Mouse (Mus musculus) cerebellum, adult 2 months (tissue): ENCODE results near the gene Ang4. TPM values are rescaled to one million over a fixed set of nuclear protein-coding genes. Genes with fewer than 3 reads are reported as not detected.
A peak's percentile ranks its signal among the peaks of the same experiment; 100 is the strongest.

Source experiments
- DNase-seq, 2 experiments: peaks; one replicate each; pipeline ENCODE4 v3.0.0; 2021
- H3K27ac ChIP-seq: fragments of 200-500 bp; 2 replicates; pipeline ENCODE4 v1.5.1; 2012; ENCODE audit warnings: low read length, control low read depth, inconsistent platforms; ENCODE audit not compliant: insufficient read depth
- H3K27me3 ChIP-seq: fragments of 200-500 bp; 2 replicates; pipeline ENCODE4 v1.6.1; 2012; ENCODE audit warnings: inconsistent platforms, mild to moderate bottlenecking, low read length, moderate library complexity; ENCODE audit not compliant: control insufficient read depth, insufficient read depth
- H3K4me1 ChIP-seq: fragments of 200-500 bp; 2 replicates; pipeline ENCODE4 v1.6.1; 2011; ENCODE audit warnings: low read length; ENCODE audit not compliant: control insufficient read depth, insufficient read depth
- H3K4me3 ChIP-seq: fragments of 200-500 bp; replicated peaks from 2 replicates; pipeline ENCODE3; 2011; ENCODE audit warnings: mild to moderate bottlenecking, low read depth, low read length, control low read depth; ENCODE audit not compliant: insufficient read depth
- CTCF ChIP-seq: fragments of 200-500 bp; IDR thresholded peaks from 2 replicates; pipeline ENCODE4 v1.5.1; 2011; ENCODE audit warnings: low read depth, mild to moderate bottlenecking, control low read depth, low read length, moderate library complexity, borderline replicate concordance; ENCODE audit not compliant: insufficient read depth
- POLR2A ChIP-seq: fragments of 200-500 bp; IDR thresholded peaks from 2 replicates; pipeline ENCODE4 v1.6.1; 2011; ENCODE audit warnings: low read length, control low read depth, borderline replicate concordance; ENCODE audit not compliant: insufficient read depth
- WGBS: fragments of 180-500 bp; shearing (Covaris S2); methylation state at CpG from one replicate; pipeline ENCODE4 v1.1.7; 2018; 5-methylcytosine and 5-hydroxymethylcytosine counted together
- polyA plus RNA-seq: library from polyadenylated mRNA; depleted of rRNA; stranded (reverse); fragments of >200 nt; gene quantifications from 2 replicates; pipeline ENCODE4 v1.2.3, GENCODE M21; 2012; rRNA removed

Gene Ang4
- polyA plus RNA-seq = not detected in 2 replicates

DNA sequence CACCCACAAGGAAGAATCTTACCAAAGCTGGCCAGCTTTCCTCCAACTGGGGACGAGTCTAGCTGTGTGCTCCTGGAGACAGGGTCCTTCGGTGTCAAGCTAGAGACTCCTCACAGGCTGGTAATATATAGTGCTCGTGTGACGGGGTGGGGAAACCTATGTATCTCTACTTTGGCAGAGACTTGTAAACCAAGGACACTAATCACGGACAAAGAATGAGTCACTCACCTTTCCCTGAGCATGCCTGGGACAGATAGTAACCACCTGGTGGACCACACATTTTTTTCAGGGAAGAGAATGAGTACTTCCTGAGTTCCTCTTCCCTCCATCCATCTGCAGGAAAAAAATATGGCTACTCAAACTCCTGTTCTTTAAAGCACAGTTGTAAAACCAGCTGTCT is at the start of gene Ang4:
Ang4 (minus strand) TSS at position 101 of the 400 bp plus-strand sequence.
- TF ChIP-seq CTCF (no peak), POLR2A (no peak)
- Histone ChIP-seq H3K27me3 (no peaks in the 10 kb centered on the region), H3K27ac (no peak within 1 kb of the TSS), H3K4me1 (no peaks in the 10 kb centered on the region), H3K4me3 (no peak within 1 kb of the TSS)
- DNase-seq = no peak
- 82% methylated on average over 5 of the region's 5 CpGs for WGBS

DNA sequence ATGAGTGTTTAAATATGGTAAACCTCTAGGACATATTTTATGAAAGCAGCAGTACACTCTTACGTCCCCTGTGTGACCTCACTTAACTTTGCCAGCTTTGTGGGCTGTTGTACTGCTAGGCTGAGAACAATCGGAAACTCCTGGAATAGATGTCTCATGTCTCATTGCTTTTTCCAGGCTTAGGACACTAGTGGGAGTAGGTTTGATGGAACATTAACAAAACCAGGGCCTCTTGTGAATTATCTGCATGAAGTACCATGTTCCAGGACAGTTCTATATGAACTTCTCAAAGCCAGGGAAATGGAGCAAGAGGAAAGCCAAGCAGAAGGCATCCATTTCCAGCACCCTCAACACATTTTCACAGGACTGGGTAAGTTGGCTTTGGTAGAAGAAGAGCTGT is 26.4 kb upstream of the Ang4 start, which contains the start of gene AY358078:
AY358078 (plus strand) TSS at position 301 of the 400 bp plus-strand sequence.
- no peak within 1 kb of the TSS for H3K27ac ChIP-seq
- WGBS = 85% methylated on average over 2 of the region's 2 CpGs
- TF ChIP-seq CTCF (no peak), POLR2A (no peak)
- H3K27me3 ChIP-seq = no peaks in the 10 kb centered on the region
- DNase-seq = no peak
- no peak within 1 kb of the TSS for H3K4me3 ChIP-seq
- H3K4me1 ChIP-seq = no peaks in the 10 kb centered on the region

DNA sequence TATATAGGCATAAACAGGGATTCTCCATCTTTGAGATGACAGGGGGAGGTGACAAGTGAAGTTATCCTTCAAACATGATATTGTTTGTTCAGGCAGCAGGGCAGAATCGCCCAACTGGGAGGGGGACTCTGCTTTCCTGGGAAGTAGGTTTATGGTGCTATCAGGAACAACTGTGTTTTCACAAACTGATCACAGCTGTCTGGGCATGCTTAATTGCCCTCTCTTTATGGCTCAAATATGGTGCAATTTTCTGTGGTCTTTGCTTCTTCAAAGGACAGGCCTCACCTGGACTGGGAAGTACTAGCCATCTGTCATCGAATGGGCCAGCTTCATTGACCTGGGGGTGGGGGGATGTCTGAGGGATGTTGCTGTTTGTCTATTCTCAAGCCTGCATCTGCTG is 20.7 kb upstream of the Ang4 start:
- WGBS = 55% methylated on average over 2 of the region's 2 CpGs
- no peaks in the 10 kb centered on the region for H3K27me3 ChIP-seq
- no peak overlapping the region for H3K27ac ChIP-seq
- H3K4me1 ChIP-seq = no peaks in the 10 kb centered on the region
- DNase-seq = no peak
- TF ChIP-seq CTCF = no peak
- no peak for TF ChIP-seq POLR2A
- no peak overlapping the region for H3K4me3 ChIP-seq

DNA sequence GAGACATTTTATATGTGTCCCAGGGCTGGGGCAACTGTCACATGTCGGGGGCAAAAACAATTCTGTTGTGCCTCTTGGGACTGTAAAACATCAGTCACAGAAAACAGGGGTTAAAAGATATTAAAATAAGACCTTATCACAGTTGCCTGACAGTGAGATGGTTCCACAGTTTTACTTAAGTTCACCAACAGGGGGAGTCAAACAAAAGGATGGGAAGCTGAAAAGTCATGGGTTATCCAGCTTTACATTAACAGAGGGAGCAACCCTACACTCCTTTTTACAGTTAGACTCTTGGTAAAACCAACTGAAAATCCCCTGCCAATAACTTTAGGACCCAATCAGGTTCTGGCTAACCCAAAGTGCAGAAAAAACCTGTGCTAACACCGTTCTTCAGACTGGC is 15.8 kb upstream of the Ang4 start:
- Histone ChIP-seq H3K4me1 (no peaks in the 10 kb centered on the region), H3K4me3 (no peak overlapping the region), H3K27me3 (no peaks in the 10 kb centered on the region), H3K27ac (no peak overlapping the region)
- TF ChIP-seq POLR2A (no peak), CTCF (no peak)
- DNase-seq = no peak
- WGBS = 94% methylated on average over 2 of the region's 2 CpGs

DNA sequence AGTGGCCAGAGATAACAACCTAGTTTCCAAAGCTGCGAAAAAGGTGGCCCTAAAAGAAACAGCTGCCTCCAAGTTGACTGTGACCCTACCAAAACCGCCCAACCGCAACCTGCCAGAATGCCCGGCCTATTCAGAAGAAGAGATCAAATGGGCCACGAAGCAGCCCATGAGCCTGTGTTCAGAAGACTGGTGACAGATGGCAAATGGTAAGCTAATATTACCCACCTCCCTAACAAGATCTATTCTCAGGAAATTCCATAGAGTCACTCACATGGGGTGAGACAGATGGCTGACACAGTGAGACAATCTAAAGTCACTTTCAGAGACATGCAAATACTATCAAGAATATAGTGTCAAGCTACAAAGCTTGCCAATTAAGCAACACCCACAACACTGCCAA is 13.7 kb upstream of the Ang4 start:
- Histone ChIP-seq H3K4me3 (no peak overlapping the region), H3K27ac (no peak overlapping the region), H3K27me3 (no peaks in the 10 kb centered on the region), H3K4me1 (no peaks in the 10 kb centered on the region)
- 21% methylated on average over 5 of the region's 5 CpGs for WGBS
- peak in 1 of 2 experiments; percentile 4 for DNase-seq
- TF ChIP-seq CTCF (no peak), POLR2A (no peak)

DNA sequence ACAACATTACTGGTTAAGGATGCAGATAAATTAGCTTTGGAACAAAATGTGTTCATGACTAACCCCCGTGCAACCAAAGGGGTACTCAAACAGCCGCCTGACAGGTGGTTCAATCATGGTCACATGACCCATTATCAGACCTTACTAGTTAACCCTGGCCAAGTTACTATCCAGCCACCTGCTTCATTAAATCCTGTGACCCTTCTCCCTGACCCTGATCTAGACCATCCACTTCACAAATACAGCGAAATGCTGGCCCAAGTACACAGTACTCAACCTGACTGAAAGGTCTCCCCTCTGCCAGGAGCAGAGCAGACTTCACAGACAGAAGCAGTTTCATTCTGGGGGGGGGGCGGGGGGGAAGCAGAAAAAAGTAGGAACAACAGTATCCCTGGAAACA is 12.9 kb upstream of the Ang4 start:
- Histone ChIP-seq H3K27me3 (no peaks in the 10 kb centered on the region), H3K4me1 (no peaks in the 10 kb centered on the region), H3K27ac (no peak overlapping the region), H3K4me3 (no peak overlapping the region)
- TF ChIP-seq POLR2A (no peak), CTCF (no peak)
- 48% methylated on average over 4 of the region's 4 CpGs for WGBS
- no peak for DNase-seq

DNA sequence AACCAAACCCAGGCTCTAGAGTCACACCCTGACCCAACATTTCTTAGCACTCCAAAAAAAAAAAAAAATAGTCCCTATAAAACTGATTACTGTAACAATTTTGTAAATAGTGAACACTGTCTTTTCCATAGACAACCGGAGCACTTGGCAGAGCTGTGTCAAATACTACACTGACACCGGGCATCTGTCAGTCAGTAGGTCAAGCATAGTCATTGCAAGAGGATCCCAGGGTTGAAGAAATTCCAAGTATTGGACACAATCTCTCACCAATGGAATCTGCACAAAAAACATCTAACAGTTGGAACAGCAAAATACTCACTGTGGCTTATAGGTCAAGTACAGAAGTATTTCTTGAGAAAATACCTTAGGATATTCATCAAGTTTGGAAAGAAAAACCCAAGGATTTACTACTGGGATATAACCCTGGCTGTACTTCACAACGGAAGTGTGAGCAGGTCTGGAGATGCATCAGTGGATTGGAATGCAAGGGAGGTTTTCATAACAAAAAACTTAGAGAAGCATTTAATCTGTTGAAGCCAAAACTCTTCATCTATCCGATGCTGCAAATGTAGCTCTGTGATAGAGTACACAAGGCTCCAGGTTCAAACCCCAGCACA is 5.6 kb upstream of the Ang4 start:
- H3K27me3 ChIP-seq = no peaks in the 10 kb centered on the region
- H3K27ac ChIP-seq = no peak overlapping the region
- WGBS = 73% methylated on average over 4 of the region's 4 CpGs
- no peak overlapping the region for H3K4me3 ChIP-seq
- H3K4me1 ChIP-seq = no peaks in the 10 kb centered on the region
- TF ChIP-seq CTCF = no peak
- no peak for TF ChIP-seq POLR2A
- DNase-seq = no peak

DNA sequence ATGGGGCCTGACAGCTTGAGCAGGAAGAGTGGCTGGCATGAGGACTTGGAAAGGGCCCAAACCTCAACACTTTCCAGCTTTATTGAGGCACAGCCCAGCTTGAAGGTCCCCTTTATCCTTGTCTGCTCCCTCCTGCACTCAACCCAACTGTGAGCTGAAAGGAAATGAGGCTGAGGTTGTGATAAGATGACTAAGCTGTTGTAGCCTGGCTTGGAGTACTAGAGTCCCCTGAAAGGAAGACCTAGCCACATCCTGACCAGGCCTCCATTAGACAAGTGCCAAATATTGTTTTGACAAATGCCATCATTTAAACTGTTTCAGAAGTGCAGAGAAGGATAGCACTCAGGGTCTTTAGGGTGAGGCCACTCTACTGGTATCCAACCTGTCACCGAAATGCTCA is 4.4 kb upstream of the Ang4 start:
- no peaks in the 10 kb centered on the region for H3K27me3 ChIP-seq
- no peak for TF ChIP-seq CTCF
- no peak for TF ChIP-seq POLR2A
- WGBS = 93% methylated on average over 1 of the region's 1 CpGs
- no peak overlapping the region for H3K27ac ChIP-seq
- no peaks in the 10 kb centered on the region for H3K4me1 ChIP-seq
- DNase-seq = no peak
- H3K4me3 ChIP-seq = no peak overlapping the region
